Mouse (Mus musculus) forebrain, embryonic 11.5 days (tissue): Measurements from ENCODE around the gene Olfml1. TPM values are rescaled to one million over a fixed set of nuclear protein-coding genes. Genes with fewer than 3 reads are reported as not detected.

Source experiments
- ATAC-seq: fragments of 200-750 bp; cut with Nextera tagmentation; replicated peaks from 2 replicates; pipeline ENCODE4 v1.8.0; 2017; ENCODE audit warnings: moderate TSS enrichment; ENCODE audit not compliant: low FRiP score
- DNase-seq: peaks from one replicate; pipeline ENCODE4 v3.0.0-alpha.2; 2017; ENCODE audit warnings: low spot score
- H3K27ac ChIP-seq: fragments of 300-500 bp; sonication (generic); 2 replicates; pipeline ENCODE4 v1.5.1; 2014; ENCODE audit warnings: low read depth, low read length
- H3K27me3 ChIP-seq: fragments of 300-500 bp; sonication (generic); 2 replicates; pipeline ENCODE4 v1.6.1; 2014; ENCODE audit warnings: mild to moderate bottlenecking, low read length, mixed read lengths; ENCODE audit not compliant: control insufficient read depth, insufficient read depth
- H3K36me3 ChIP-seq: fragments of 300-500 bp; sonication (generic); 2 replicates; pipeline ENCODE4 v1.6.1; 2014; ENCODE audit warnings: mild to moderate bottlenecking, low read length, moderate library complexity, mixed read lengths; ENCODE audit not compliant: control insufficient read depth, insufficient read depth
- H3K4me1 ChIP-seq: fragments of 300-500 bp; sonication (generic); replicated peaks from 2 replicates; pipeline ENCODE4 v1.6.1; 2014; ENCODE audit warnings: low read length, mixed read lengths; ENCODE audit not compliant: control insufficient read depth, insufficient read depth
- H3K4me2 ChIP-seq: fragments of 300-500 bp; sonication (generic); 2 replicates; pipeline ENCODE4 v1.6.1; 2014; ENCODE audit warnings: low read depth, mild to moderate bottlenecking, low read length, moderate library complexity, mixed read lengths; ENCODE audit not compliant: severe bottlenecking
- H3K4me3 ChIP-seq: fragments of 300-500 bp; sonication (generic); 2 replicates; pipeline ENCODE4 v1.5.1; 2014; ENCODE audit warnings: low read depth, low read length
- H3K9ac ChIP-seq: fragments of 300-500 bp; sonication (generic); 2 replicates; pipeline ENCODE4 v1.6.1; 2014; ENCODE audit warnings: low read length
- H3K9me3 ChIP-seq: fragments of 300-500 bp; sonication (generic); 2 replicates; pipeline ENCODE4 v1.6.1; 2016; ENCODE audit warnings: low read length, mixed read lengths; ENCODE audit not compliant: control insufficient read depth
- WGBS: fragments of 180-500 bp; shearing (Covaris S2); extraction: QIAGEN DNeasy Blood & Tissue Kit; methylation state at CpG from one replicate; pipeline ENCODE4 v1.1.7; 2014; 5-methylcytosine and 5-hydroxymethylcytosine counted together
- polyA plus RNA-seq: library from polyadenylated mRNA; unstranded; fragments of >200 nt; fragmentation: Nextera tagmentation; extraction: Ambion mirVana; gene quantifications from 2 replicates; pipeline ENCODE4 v1.2.1, GENCODE M21; 2014

Gene Olfml1
- polyA plus RNA-seq, 1 experiment from 2014 or later = 6.9 TPM

- no peak overlapping the region for H3K4me3 ChIP-seq
- H3K36me3 ChIP-seq = no peaks in the 10 kb centered on the region
- no peaks in the 10 kb centered on the region for H3K9me3 ChIP-seq
- no peaks in the 10 kb centered on the region; the same call in 1 of the 2 replicates for H3K27me3 ChIP-seq
- ATAC-seq = no peak
- no peak overlapping the region for H3K9ac ChIP-seq
- no peak overlapping the region for H3K27ac ChIP-seq
- no peak overlapping the region for H3K4me2 ChIP-seq
- DNase-seq = no peak
- peaks cover 2% of the 10 kb centered on the region; the same call in 1 of the 2 replicates for H3K4me1 ChIP-seq
These were observed 29.5 kb downstream of the Olfml1 start for GRCm38 (mm10) chr7:107596753-107597152.

DNA sequence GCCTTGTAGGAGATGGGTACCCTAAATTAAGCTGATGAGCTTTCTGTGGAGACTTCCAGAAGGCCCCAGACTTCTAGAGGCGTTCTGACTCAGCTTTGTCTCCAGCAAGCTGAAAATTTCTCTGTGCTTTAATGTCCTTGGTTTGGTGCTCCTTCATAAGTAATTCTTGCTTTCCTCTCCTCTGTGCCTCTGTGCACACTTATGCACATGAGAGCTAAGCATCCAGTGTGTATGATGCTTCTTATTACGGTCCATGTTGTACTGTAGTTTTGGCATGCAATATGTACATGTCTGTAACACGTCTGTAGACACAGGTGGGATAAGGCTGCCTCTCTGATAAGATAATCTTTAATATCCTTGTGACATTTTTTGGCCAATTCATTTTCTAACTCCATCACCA, 30.7 kb downstream of the Olfml1 start:
- no peak for DNase-seq
- no peak overlapping the region for H3K4me2 ChIP-seq
- H3K27me3 ChIP-seq = no peaks in the 10 kb centered on the region; the same call in 1 of the 2 replicates
- H3K9ac ChIP-seq = no peak overlapping the region
- WGBS = 90% methylated on average over 3 of the region's 3 CpGs
- H3K9me3 ChIP-seq = no peaks in the 10 kb centered on the region
- H3K36me3 ChIP-seq = no peaks in the 10 kb centered on the region
- no peak overlapping the region for H3K27ac ChIP-seq
- no peak for ATAC-seq
- H3K4me3 ChIP-seq = no peak overlapping the region
- H3K4me1 ChIP-seq = peaks cover 2% of the 10 kb centered on the region; the same call in 1 of the 2 replicates

GRCm38 (mm10) chr7:107600651-107601050, 33.4 kb downstream of the Olfml1 start:
- Histone ChIP-seq H3K36me3 (no peaks in the 10 kb centered on the region), H3K9me3 (no peaks in the 10 kb centered on the region), H3K4me2 (no peak overlapping the region), H3K27ac (no peak overlapping the region), H3K4me1 (no peaks in the 10 kb centered on the region), H3K27me3 (no peaks in the 10 kb centered on the region; the same call in 1 of the 2 replicates), H3K9ac (no peak overlapping the region), H3K4me3 (no peak overlapping the region)
- WGBS = 72% methylated on average over 5 of the region's 5 CpGs
- ATAC-seq (no peak), DNase-seq (no peak)

GRCm38 (mm10) chr7:107602505-107602904, 35.3 kb downstream of the Olfml1 start:
- 80% methylated on average over 4 of the region's 4 CpGs for WGBS
- Histone ChIP-seq H3K27ac (no peak overlapping the region), H3K4me2 (no peak overlapping the region), H3K9ac (no peak overlapping the region), H3K27me3 (no peaks in the 10 kb centered on the region), H3K4me3 (no peak overlapping the region), H3K9me3 (no peaks in the 10 kb centered on the region), H3K4me1 (no peaks in the 10 kb centered on the region), H3K36me3 (no peaks in the 10 kb centered on the region)
- no peak for DNase-seq
- ATAC-seq = no peak

GRCm38 (mm10) chr7:107602913-107603312, 35.7 kb downstream of the Olfml1 start:
- Histone ChIP-seq H3K4me2 (no peak overlapping the region), H3K27ac (no peak overlapping the region), H3K9ac (no peak overlapping the region), H3K36me3 (no peaks in the 10 kb centered on the region), H3K9me3 (no peaks in the 10 kb centered on the region), H3K4me1 (no peaks in the 10 kb centered on the region), H3K4me3 (no peak overlapping the region), H3K27me3 (no peaks in the 10 kb centered on the region)
- DNase-seq (no peak), ATAC-seq (no peak)
- 67% methylated on average over 6 of the region's 6 CpGs for WGBS

- no peak overlapping the region for H3K4me2 ChIP-seq
- DNase-seq = no peak
- H3K27me3 ChIP-seq = no peaks in the 10 kb centered on the region
- no peaks in the 10 kb centered on the region for H3K36me3 ChIP-seq
- ATAC-seq = no peak
- no peak overlapping the region for H3K4me3 ChIP-seq
- no peaks in the 10 kb centered on the region for H3K9me3 ChIP-seq
- no peak overlapping the region for H3K9ac ChIP-seq
- 93% methylated on average over 1 of the region's 1 CpGs for WGBS
- H3K27ac ChIP-seq = no peak overlapping the region
- H3K4me1 ChIP-seq = no peaks in the 10 kb centered on the region
These were observed 40.5 kb downstream of the Olfml1 start for GRCm38 (mm10) chr7:107607766-107608165.

GRCm38 (mm10) chr7:107609622-107610255, 42.5 kb downstream of the Olfml1 start:
- no peak overlapping the region for H3K27ac ChIP-seq
- no peaks in the 10 kb centered on the region for H3K9me3 ChIP-seq
- no peak for DNase-seq
- H3K27me3 ChIP-seq = no peaks in the 10 kb centered on the region
- H3K4me3 ChIP-seq = no peak overlapping the region
- H3K36me3 ChIP-seq = no peaks in the 10 kb centered on the region
- no peak for ATAC-seq
- H3K4me1 ChIP-seq = no peaks in the 10 kb centered on the region
- no peak overlapping the region for H3K9ac ChIP-seq
- H3K4me2 ChIP-seq = no peak overlapping the region
- 89% methylated on average over 2 of the region's 2 CpGs for WGBS

GRCm38 (mm10) chr7:107610880-107611279, 43.6 kb downstream of the Olfml1 start:
- WGBS = 90% methylated on average over 5 of the region's 5 CpGs
- no peak overlapping the region for H3K9ac ChIP-seq
- no peak for ATAC-seq

More at GRCm38 (mm10) chr7:107610880-107611279, 43.6 kb downstream of the Olfml1 start:
- no peaks in the 10 kb centered on the region for H3K4me1 ChIP-seq
- H3K27me3 ChIP-seq = no peaks in the 10 kb centered on the region
- no peaks in the 10 kb centered on the region for H3K9me3 ChIP-seq
- DNase-seq = no peak
- no peak overlapping the region for H3K27ac ChIP-seq
- no peak overlapping the region for H3K4me3 ChIP-seq
- no peak overlapping the region for H3K4me2 ChIP-seq
- H3K36me3 ChIP-seq = no peaks in the 10 kb centered on the region
